Mouse (Mus musculus): Measurements from ENCODE around the gene Tlx2. TPM values are rescaled to one million over a fixed set of nuclear protein-coding genes. Genes with fewer than 3 reads are reported as not detected.

Gene Tlx2
- polyA plus RNA-seq (2015; fragmentation: Nextera tagmentation; extraction: Ambion mirVana), result 0.49 and 0.73 TPM in 2 replicates

- no peaks in the 10 kb centered on the region for H3K36me3 ChIP-seq (ENCODE audit: insufficient read depth, low read length)
- peak within 1 kb of the TSS; percentile 38 for H3K4me3 ChIP-seq (ENCODE audit: low read length)
- ATAC-seq (ENCODE audit: low FRiP score, low TSS enrichment), result no peak
- H3K9me3 ChIP-seq (ENCODE audit: low read length), result no peaks in the 10 kb centered on the region
- H3K27ac ChIP-seq (ENCODE audit: low read length), result no peak within 1 kb of the TSS
- peaks cover 96% of the 10 kb centered on the region for H3K27me3 ChIP-seq (ENCODE audit: insufficient read depth, low read length)
- peak within 1 kb of the TSS; percentile 54 for H3K4me2 ChIP-seq (replicated peaks; ENCODE audit: low read depth, low read length)
- H3K4me1 ChIP-seq (ENCODE audit: insufficient read depth, low read length), result peaks cover 25% of the 10 kb centered on the region
- WGBS, result 1% methylated on average over 10 of the region's 10 CpGs
- H3K9ac ChIP-seq (replicated peaks; ENCODE audit: low read length), result no peak within 1 kb of the TSS; the same call in 1 of the 2 replicates
These were observed at the start of gene Tlx2 for GRCm38 (mm10) chr6:83070247-83070310. Gene Tlx2, minus strand, starts transcription at chr6:83070293.

DNA sequence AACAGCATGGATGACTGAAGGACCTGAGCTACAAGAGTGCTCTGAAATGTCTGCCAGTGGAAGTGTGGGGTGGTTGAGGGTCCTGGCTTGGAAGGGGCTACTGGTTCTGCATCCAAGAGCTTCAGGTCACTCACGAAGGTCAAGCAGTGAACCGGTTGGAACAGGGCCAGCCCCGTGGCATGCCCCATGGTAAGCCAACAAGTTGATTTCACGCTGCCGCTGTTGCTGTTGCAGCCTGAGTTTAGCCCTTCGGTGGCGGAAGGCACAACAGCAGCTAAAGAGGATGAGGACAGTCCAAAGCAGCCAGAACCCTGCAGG is 49.6 kb upstream of the Tlx2 start:
- H3K9me3 ChIP-seq (ENCODE audit: low read length), result no peaks in the 10 kb centered on the region
- peaks cover 63% of the 10 kb centered on the region for H3K4me1 ChIP-seq (ENCODE audit: insufficient read depth, low read length)
- H3K9ac ChIP-seq (replicated peaks; ENCODE audit: low read length), result peak overlapping the region; percentile 82
- ATAC-seq (ENCODE audit: low FRiP score, low TSS enrichment), result no peak
- WGBS, result 65% methylated on average over 7 of the region's 7 CpGs
- H3K27ac ChIP-seq (ENCODE audit: low read length), result peak overlapping the region; percentile 45
- peak overlapping the region; percentile 76 for H3K4me3 ChIP-seq (ENCODE audit: low read length)
- H3K36me3 ChIP-seq (ENCODE audit: insufficient read depth, low read length), result peaks cover 20% of the 10 kb centered on the region
- H3K27me3 ChIP-seq (ENCODE audit: insufficient read depth, low read length), result no peaks in the 10 kb centered on the region
- peak overlapping the region; percentile 87 for H3K4me2 ChIP-seq (replicated peaks; ENCODE audit: low read depth, low read length)

- peak overlapping the region; percentile 87; the same call in 1 of the 2 replicates for H3K4me2 ChIP-seq (replicated peaks; ENCODE audit: low read depth, low read length)
These were observed 49.0 kb upstream of the Tlx2 start for GRCm38 (mm10) chr6:83118825-83119733.

DNA sequence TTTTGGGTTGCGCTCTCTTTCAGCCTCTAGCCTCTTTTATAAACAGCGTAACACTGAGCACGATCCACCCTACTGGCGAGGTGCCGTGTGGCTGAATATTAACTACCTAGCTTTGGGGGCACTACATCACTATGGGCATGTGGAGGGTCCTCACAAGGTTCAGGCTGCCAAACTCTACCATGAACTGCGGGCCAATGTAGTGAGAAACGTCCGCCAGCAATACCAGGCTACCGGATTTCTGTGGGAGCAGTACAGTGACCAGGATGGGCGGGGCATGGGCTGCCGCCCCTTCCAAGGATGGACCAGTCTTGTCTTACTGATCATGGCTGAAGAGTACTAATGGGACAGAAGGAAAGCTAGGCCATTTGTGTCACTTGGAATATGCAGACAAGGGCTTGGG is 48.3 kb upstream of the Tlx2 start:
- H3K4me3 ChIP-seq (ENCODE audit: low read length), result no peak overlapping the region
- H3K27ac ChIP-seq (ENCODE audit: low read length), result no peak overlapping the region
- H3K4me1 ChIP-seq (ENCODE audit: insufficient read depth, low read length), result peaks cover 55% of the 10 kb centered on the region
- peaks cover 20% of the 10 kb centered on the region for H3K36me3 ChIP-seq (ENCODE audit: insufficient read depth, low read length)
- H3K9me3 ChIP-seq (ENCODE audit: low read length), result no peaks in the 10 kb centered on the region
- H3K4me2 ChIP-seq (replicated peaks; ENCODE audit: low read depth, low read length), result no peak overlapping the region
- H3K27me3 ChIP-seq (ENCODE audit: insufficient read depth, low read length), result no peaks in the 10 kb centered on the region
- 82% methylated on average over 11 of the region's 11 CpGs for WGBS
- H3K9ac ChIP-seq (replicated peaks; ENCODE audit: low read length), result no peak overlapping the region
- no peak for ATAC-seq (ENCODE audit: low FRiP score, low TSS enrichment)

More at GRCm38 (mm10) chr6:83118825-83119733, 49.0 kb upstream of the Tlx2 start:
- no peak overlapping the region for H3K4me3 ChIP-seq (ENCODE audit: low read length)
- ATAC-seq (ENCODE audit: low FRiP score, low TSS enrichment), result no peak
- peak overlapping the region; percentile 45 for H3K27ac ChIP-seq (ENCODE audit: low read length)
- WGBS, result 61% methylated on average over 14 of the region's 14 CpGs
- H3K4me1 ChIP-seq (ENCODE audit: insufficient read depth, low read length), result peaks cover 62% of the 10 kb centered on the region
- H3K9me3 ChIP-seq (ENCODE audit: low read length), result no peaks in the 10 kb centered on the region
- no peaks in the 10 kb centered on the region for H3K27me3 ChIP-seq (ENCODE audit: insufficient read depth, low read length)
- H3K36me3 ChIP-seq (ENCODE audit: insufficient read depth, low read length), result peaks cover 20% of the 10 kb centered on the region
- peak overlapping the region; percentile 82 for H3K9ac ChIP-seq (replicated peaks; ENCODE audit: low read length)

- H3K36me3 ChIP-seq (ENCODE audit: insufficient read depth, low read length), result peaks cover 17% of the 10 kb centered on the region
- H3K4me2 ChIP-seq (replicated peaks; ENCODE audit: low read depth, low read length), result no peak overlapping the region
- H3K4me3 ChIP-seq (ENCODE audit: low read length), result no peak overlapping the region
- no peaks in the 10 kb centered on the region for H3K9me3 ChIP-seq (ENCODE audit: low read length)
- ATAC-seq (ENCODE audit: low FRiP score, low TSS enrichment), result no peak
- H3K27ac ChIP-seq (ENCODE audit: low read length), result no peak overlapping the region; the same call in 1 of the 2 replicates
- WGBS, result 87% methylated on average over 13 of the region's 13 CpGs
- no peak overlapping the region; the same call in 1 of the 2 replicates for H3K9ac ChIP-seq (replicated peaks; ENCODE audit: low read length)
- peaks cover 48% of the 10 kb centered on the region for H3K4me1 ChIP-seq (ENCODE audit: insufficient read depth, low read length)
- no peaks in the 10 kb centered on the region for H3K27me3 ChIP-seq (ENCODE audit: insufficient read depth, low read length)
These were observed 47.5 kb upstream of the Tlx2 start for GRCm38 (mm10) chr6:83117616-83118015.

- Histone ChIP-seq H3K36me3 (ENCODE audit: insufficient read depth, low read length) (peaks cover 17% of the 10 kb centered on the region), H3K4me1 (ENCODE audit: insufficient read depth, low read length) (peaks cover 43% of the 10 kb centered on the region), H3K9me3 (ENCODE audit: low read length) (no peaks in the 10 kb centered on the region), H3K9ac (replicated peaks; ENCODE audit: low read length) (0 out of 2 replicates have a peak overlapping the region, but pooled peaks have one; percentile 69), H3K27me3 (ENCODE audit: insufficient read depth, low read length) (no peaks in the 10 kb centered on the region), H3K4me2 (replicated peaks; ENCODE audit: low read depth, low read length) (no peak overlapping the region), H3K4me3 (ENCODE audit: low read length) (no peak overlapping the region), H3K27ac (ENCODE audit: low read length) (no peak overlapping the region)
- WGBS, result 82% methylated on average over 4 of the region's 4 CpGs
- ATAC-seq (ENCODE audit: low FRiP score, low TSS enrichment), result no peak
These were observed 47.0 kb upstream of the Tlx2 start for GRCm38 (mm10) chr6:83117165-83117438.

- Histone ChIP-seq H3K4me1 (ENCODE audit: insufficient read depth, low read length) (peaks cover 41% of the 10 kb centered on the region), H3K27ac (ENCODE audit: low read length) (0 out of 2 replicates have a peak overlapping the region, but pooled peaks have one; percentile 21), H3K9me3 (ENCODE audit: low read length) (no peaks in the 10 kb centered on the region), H3K27me3 (ENCODE audit: insufficient read depth, low read length) (no peaks in the 10 kb centered on the region), H3K9ac (replicated peaks; ENCODE audit: low read length) (peak overlapping the region; percentile 69), H3K4me2 (replicated peaks; ENCODE audit: low read depth, low read length) (peak overlapping the region; percentile 90), H3K36me3 (ENCODE audit: insufficient read depth, low read length) (peaks cover 17% of the 10 kb centered on the region), H3K4me3 (ENCODE audit: low read length) (peak overlapping the region; percentile 72)
- no peak for ATAC-seq (ENCODE audit: low FRiP score, low TSS enrichment)
- 62% methylated on average over 11 of the region's 11 CpGs for WGBS
These were observed 46.5 kb upstream of the Tlx2 start for GRCm38 (mm10) chr6:83116373-83117164.

GRCm38 (mm10) chr6:83115682-83116372 is 45.7 kb upstream of the Tlx2 start:
- peak; percentile 59 for ATAC-seq (ENCODE audit: low FRiP score, low TSS enrichment)
- Histone ChIP-seq H3K4me3 (ENCODE audit: low read length) (peak overlapping the region; percentile 72), H3K4me1 (ENCODE audit: insufficient read depth, low read length) (peaks cover 41% of the 10 kb centered on the region), H3K9ac (replicated peaks; ENCODE audit: low read length) (peak overlapping the region; percentile 69), H3K36me3 (ENCODE audit: insufficient read depth, low read length) (peaks cover 17% of the 10 kb centered on the region), H3K9me3 (ENCODE audit: low read length) (no peaks in the 10 kb centered on the region), H3K4me2 (replicated peaks; ENCODE audit: low read depth, low read length) (peak overlapping the region; percentile 90), H3K27me3 (ENCODE audit: insufficient read depth, low read length) (no peaks in the 10 kb centered on the region), H3K27ac (ENCODE audit: low read length) (peak overlapping the region; percentile 21; the same call in 1 of the 2 replicates)
- WGBS, result under 1% methylated on average over 41 of the region's 48 CpGs

GRCm38 (mm10) chr6:83115011-83115671 is 45.0 kb upstream of the Tlx2 start, which contains the start of gene Mogs:
Gene Mogs, plus strand, starts transcription at chr6:83115496.
- peak within 1 kb of the TSS; percentile 69 for H3K9ac ChIP-seq (replicated peaks; ENCODE audit: low read length)
- peak within 1 kb of the TSS; percentile 82 for H3K27ac ChIP-seq (ENCODE audit: low read length)
- peak within 1 kb of the TSS; percentile 90 for H3K4me2 ChIP-seq (replicated peaks; ENCODE audit: low read depth, low read length)
- peaks cover 17% of the 10 kb centered on the region for H3K36me3 ChIP-seq (ENCODE audit: insufficient read depth, low read length)
- H3K9me3 ChIP-seq (ENCODE audit: low read length), result no peaks in the 10 kb centered on the region
- H3K4me3 ChIP-seq (ENCODE audit: low read length), result peak within 1 kb of the TSS; percentile 72
- peak; percentile 89 for ATAC-seq (ENCODE audit: low FRiP score, low TSS enrichment)
- 1% methylated on average over 40 of the region's 58 CpGs for WGBS
- H3K27me3 ChIP-seq (ENCODE audit: insufficient read depth, low read length), result no peaks in the 10 kb centered on the region
- peaks cover 39% of the 10 kb centered on the region for H3K4me1 ChIP-seq (ENCODE audit: insufficient read depth, low read length)

Measured in kidney, embryonic 16.5 days (tissue).